Mouse (Mus musculus) heart, postnatal 25 days (tissue): ENCODE results near the gene Farsb. TPM values are rescaled to one million over a fixed set of nuclear protein-coding genes. Genes with fewer than 3 reads are reported as not detected.

Experiments used
- DNase-seq: peaks from one replicate; pipeline ENCODE4 v3.0.0; 2022; ENCODE audit warnings: low spot score
- intact Hi-C: fragments of 180-260 bp; cut with DNase I; formaldehyde crosslinking; loops from one replicate; pipeline ENCODE4 v1.15.1; 2025
- total RNA-seq, 2 experiments: library from RNA; stranded (reverse); gene quantifications; 2 replicates each; pipeline ENCODE4 v1.2.3; 2021

Gene Farsb
- total RNA-seq, 2 experiments from 2014 or later, result 52.2 to 52.7 TPM

- DNase-seq, result no peak
- intact Hi-C loops, result no loop called here
These were observed 63.4 kb downstream of the Farsb start for GRCm38 (mm10) chr1:78425309-78425708.

DNA sequence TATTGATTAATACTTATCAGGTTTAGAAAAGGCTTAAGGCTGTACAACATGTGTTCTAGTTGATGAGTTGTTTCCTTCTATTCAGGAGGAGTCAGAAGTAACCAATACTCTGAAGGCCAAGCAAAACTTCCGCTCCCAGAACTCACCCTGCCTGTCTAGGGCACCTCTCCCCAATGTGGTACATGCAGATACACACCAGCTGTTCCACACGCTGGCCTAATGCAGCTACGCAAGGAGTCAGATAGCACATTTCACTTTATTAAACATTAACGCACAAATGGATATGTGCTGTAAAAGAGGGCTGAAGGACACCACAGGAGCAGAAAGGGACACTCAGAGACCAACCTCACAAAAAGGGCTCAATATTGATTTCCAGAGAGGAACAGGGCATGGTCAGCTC lies 63.8 kb downstream of the Farsb start:
- intact Hi-C loops, result no loop called here
- no peak for DNase-seq

DNA sequence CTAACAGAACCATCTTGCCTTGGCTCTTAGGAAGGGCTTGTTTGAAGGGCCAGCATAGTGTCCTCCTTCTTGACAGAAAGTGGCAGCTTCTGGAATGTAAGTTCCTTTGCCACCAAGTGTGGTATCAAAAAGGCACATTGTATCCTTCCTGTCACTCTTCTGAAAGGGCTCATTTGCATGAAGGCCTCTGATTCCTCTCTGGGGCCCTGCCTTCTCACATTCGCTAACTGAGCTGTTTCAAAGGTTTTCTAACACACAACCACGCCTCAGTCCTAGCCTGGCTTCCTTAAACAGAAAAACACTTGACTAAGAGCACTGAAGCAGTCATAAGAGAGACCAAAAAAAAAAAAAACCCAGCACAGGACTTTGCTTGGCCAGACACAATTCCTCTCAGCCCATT lies 66.1 kb downstream of the Farsb start:
- intact Hi-C loops, result no loop called here
- DNase-seq, result no peak

DNA sequence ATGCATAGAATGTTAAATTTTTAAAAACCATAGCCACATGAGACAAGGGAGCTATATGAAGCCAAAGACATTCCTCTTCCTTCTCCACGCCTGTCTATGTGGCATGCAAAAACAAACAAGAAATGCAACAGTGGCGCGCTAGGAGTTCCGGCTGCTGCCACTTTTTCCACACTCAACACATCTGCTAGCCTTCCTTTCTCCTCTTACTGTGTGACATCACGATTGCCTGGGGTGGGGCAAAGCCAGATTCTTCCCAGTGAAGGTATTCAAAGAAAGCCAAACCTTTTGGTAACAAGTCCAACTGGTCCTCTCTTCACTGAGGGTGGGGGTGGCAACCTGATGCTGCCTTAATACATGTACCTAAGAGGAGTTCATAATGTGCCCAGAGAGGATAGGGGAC lies 66.9 kb downstream of the Farsb start:
- no peak for DNase-seq
- intact Hi-C loops, result no loop called here

DNA sequence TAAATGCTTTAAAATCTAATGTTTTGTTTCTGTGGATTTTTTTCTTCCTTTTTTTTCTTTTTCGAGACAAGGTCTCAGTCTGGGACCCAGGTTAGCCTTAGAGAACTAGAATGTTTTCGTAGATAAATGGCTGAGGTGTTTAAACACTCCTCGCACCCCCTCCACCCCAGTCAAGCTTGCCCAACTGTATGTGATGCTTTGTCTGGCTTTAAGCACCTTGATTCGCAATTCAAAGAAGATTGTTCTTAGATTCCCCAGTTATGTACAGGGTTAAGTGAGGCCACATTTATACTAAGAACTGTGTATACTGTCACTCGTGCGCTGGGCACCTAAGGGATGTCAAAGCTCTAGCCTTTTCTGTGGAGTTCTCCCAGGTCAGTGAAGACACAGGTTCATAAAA lies 68.4 kb downstream of the Farsb start:
- intact Hi-C loops, result no loop called here
- no peak for DNase-seq

GRCm38 (mm10) chr1:78419593-78419992 lies 69.1 kb downstream of the Farsb start:
- intact Hi-C loops, result loop anchor here (2.0 to 10.0 kb wide), 3 partner anchors 202 to 475 kb away; no protein-coding TSS in a partner anchor
- DNase-seq, result no peak

GRCm38 (mm10) chr1:78417154-78417911 lies 71.4 kb downstream of the Farsb start:
- intact Hi-C loops, result loop anchor here (5.0 to 10.0 kb wide), 2 partner anchors 200 to 473 kb away; no protein-coding TSS in a partner anchor
- DNase-seq, result no peak

GRCm38 (mm10) chr1:78414421-78414820 lies 74.3 kb downstream of the Farsb start:
- intact Hi-C loops, result loop anchor here (10.0 kb wide), 1 partner anchor 470 kb away; no protein-coding TSS in a partner anchor
- DNase-seq, result no peak

- intact Hi-C loops, result loop anchor here (10.0 kb wide), 1 partner anchor 468 kb away; no protein-coding TSS in a partner anchor
- no peak for DNase-seq
These were observed 76.0 kb downstream of the Farsb start for GRCm38 (mm10) chr1:78412668-78413067.

GRCm38 (mm10) chr1:78409396-78409795 lies 79.3 kb downstream of the Farsb start:
- no peak for DNase-seq
- intact Hi-C loops, result no loop called here

GRCm38 (mm10) chr1:78401413-78401812 lies 87.3 kb downstream of the Farsb start:
- intact Hi-C loops, result no loop called here
- DNase-seq, result no peak

DNA sequence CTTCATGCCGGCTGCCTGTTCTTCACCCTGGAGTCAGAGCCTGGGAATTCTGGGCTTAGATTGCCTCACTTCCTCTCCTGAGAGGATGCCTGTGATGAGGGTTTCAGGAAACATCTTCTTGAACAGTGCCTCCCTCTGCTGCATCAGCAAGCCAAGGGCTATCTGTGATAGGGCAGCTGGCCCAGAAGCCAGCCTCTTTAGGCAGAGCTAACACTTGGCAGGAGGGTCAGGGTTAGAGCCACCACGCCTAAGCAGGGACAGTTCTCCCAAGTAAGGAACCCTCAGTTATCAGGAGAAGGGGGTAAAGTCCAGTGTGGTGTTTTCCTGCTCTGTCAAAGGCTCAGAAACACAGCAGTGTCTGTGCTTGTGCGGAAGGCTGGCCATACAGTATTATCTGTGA lies 88.9 kb downstream of the Farsb start:
- intact Hi-C loops, result no loop called here
- no peak for DNase-seq

- intact Hi-C loops, result no loop called here
- no peak for DNase-seq
These were observed 92.3 kb downstream of the Farsb start for GRCm38 (mm10) chr1:78396320-78396913.

- DNase-seq, result no peak
These were observed 93.0 kb downstream of the Farsb start for GRCm38 (mm10) chr1:78395737-78396136.

DNA sequence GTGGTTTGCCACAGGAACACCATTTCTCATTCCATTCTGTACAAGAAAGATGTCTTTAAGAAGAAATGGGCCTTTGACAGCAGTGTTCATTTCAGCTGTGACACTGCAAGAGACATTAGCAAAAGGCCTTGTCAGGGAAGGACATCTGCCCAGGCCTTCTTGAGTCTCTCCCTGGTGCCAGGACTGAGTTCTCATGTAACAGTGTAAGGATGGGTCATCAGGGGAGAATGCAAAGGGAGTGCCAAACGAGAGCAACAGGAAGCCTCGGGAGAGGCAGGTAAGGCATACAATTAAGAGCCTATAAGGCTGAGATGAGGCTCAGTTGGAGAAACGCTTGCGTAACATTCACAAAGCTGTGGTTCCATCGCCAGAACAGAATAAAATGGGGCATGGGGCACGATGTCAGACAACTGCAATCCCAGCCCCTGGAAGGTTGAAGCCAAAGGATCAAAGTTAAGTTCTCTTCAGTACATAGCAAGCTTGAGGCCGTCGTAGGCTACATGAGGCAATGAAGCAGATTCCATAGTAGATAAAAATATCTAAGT lies 93.4 kb downstream of the Farsb start:
- intact Hi-C loops, result no loop called here
- no peak for DNase-seq

More at GRCm38 (mm10) chr1:78395737-78396136, 93.0 kb downstream of the Farsb start:
- intact Hi-C loops, result no loop called here

DNA sequence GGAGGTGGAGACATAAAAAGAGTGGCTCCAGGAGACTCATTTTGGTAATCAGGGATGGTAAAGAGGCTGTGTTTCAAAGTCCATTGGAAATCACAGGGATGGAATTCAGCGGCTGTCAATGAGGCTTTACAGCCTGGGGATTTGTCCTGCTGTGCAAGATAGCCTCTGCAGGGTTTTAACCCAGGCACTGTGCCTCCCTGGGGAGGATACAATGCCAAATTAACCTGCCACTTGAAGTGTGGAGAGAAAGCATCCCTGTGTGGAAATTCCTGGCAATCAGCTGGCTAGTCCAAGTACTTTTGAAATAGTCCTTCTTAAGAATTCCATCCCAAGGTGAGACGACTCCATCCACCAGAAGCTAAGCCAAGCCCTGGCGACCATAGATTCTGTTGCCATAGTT lies 99.8 kb downstream of the Farsb start:
- intact Hi-C loops, result no loop called here
- DNase-seq, result no peak

DNA sequence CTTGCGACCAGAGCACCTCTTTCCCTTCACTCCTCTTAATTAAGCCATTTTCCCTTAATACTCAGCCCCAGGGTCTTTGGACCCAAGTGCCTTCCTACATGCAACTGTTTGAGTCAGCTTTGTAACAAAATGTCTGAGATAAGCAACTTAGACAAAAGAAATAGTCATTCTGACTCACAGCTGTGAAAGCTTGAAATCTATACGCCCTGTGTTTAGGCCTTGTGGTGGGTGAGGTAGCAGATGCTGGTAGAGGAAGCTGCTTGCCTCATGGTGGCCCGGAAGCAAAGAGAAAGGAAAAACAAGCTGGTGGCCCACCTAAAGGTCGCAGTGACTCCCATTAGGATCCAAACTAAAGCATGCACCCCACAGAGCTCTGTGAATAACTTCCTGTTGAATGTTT lies 100.8 kb downstream of the Farsb start:
- DNase-seq, result no peak

DNA sequence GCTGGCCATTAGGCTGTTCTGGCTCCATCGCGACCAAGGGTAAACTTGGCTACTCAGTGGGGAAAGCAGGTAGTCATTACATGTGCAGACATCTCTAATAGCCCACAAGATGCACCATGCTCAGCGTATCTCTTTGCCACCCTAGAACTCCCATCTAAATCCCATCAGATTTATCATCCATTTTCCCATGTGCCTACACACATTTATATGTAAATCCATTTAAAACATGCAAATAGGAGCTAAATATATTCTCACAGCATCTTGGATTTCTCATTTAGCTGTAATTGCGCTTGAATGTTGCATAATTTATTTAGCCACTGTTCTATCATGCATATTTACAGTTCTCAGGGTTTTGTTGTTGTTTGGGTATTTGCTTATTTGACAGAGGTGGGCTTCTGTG lies 107.7 kb downstream of the Farsb start:
- intact Hi-C loops, result no loop called here
- no peak for DNase-seq

More for the DNA sequence above, 100.8 kb downstream of the Farsb start:
- intact Hi-C loops, result no loop called here

- DNase-seq, result no peak
- intact Hi-C loops, result no loop called here
These were observed 113.6 kb downstream of the Farsb start for GRCm38 (mm10) chr1:78375058-78375457.

DNA sequence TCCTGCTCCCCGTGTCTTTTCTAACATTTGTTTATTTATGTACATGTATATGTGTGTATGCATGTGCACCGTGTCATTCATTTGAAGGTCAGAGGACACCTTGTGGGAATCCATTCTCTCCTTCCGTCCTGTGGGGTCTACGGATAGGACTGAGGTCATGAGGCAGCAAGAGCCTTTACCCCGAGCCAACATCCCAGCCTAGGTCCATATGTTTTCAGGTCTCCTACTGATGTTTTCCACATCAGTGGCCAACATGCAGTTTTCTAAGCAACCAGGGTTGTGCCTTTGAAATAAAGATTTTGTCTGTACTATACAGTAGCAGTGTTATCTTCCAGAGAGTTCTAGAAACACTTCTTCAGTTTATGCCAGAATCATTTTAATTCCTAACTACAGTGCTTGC lies 114.9 kb downstream of the Farsb start:
- no peak for DNase-seq
- intact Hi-C loops, result no loop called here

GRCm38 (mm10) chr1:78372316-78372715 lies 116.4 kb downstream of the Farsb start:
- DNase-seq, result no peak
- intact Hi-C loops, result no loop called here
